Mouse (Mus musculus): Measurements from ENCODE around the gene Entpd7.

Gene Entpd7

DNA sequence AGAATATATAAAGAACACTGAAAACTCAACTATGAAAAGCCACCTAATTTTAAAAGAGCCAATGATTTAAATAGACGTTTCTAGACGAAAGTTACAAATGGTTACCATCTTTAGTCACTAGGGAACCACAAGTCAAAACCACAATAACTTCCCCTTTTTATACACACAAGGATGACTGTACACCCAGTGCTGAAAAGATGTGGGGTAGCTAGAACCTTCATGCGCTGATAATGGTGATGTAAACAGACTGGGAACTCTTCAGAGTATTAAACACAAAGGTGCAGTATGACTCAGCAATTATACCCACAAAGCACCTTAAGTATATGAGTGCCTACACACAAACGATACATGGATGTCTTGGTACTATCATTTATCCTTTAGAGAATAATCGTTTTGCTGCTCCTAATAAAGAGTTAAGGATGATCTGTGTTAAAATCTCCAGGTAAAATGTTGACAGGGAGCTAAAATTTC, 82.1 kb downstream of the Entpd7 start:
- DNase-seq (ENCODE audit: low spot score): no peak

DNA sequence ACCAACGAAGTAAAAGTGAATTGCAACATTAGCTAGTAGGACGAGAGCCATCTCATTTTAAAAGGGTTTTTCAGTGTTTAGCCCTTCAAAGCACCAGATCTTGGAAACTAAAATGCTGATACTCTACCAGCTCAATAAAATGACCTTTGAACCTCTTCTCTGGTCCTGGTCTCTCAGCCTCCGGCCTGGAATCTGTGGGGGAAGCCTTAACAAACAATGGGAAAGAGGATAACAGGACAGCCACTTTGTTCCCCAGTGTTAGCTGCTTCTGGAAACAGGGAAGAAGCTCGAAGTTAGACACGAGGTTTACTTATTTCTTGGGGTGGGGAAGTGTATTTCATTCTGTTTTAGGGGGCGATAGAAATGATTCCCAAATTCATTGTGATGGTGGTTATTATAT, 82.8 kb downstream of the Entpd7 start:
- DNase-seq (ENCODE audit: low spot score): no peak

DNA sequence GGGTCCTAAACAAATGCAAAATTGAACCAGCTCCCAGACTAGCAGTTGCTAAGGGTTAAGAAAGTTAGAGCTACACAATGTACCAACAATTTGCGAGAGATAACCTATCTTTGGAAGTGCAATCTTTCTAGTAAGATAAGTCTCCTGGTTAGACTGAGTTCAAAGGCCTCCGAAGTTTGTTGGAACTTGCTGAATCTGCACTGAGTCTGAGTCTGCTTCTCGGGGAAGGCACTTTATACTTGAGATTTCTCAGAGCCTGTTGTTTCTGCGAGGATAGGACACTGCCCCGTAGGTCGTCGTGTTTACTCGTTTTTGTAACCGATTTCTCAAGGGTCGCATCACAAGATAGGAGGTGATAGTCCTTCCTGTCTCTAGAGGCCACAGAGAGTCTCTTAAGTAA, 86.0 kb downstream of the Entpd7 start:
- no peak for DNase-seq (ENCODE audit: low spot score)

DNA sequence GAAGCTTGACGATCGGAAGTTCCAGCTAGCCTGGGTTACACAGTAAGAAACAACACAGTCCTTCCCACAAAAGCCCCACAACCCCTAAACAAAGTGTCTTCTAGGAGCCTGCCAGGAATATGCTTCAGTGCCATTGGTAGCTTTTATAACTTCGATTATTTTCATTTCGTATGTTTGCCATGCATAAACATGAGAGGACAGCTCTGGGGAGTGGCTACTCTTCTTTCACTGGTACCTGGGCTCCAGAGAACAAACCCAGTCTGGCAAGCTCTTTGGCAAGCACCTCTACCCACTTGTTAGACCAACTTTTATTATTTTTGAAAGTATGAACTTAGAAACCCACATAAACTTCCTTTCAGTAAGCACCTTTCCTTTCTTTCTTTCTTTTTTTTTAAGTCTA, 87.1 kb downstream of the Entpd7 start:
- no peak for DNase-seq (ENCODE audit: low spot score)

DNA sequence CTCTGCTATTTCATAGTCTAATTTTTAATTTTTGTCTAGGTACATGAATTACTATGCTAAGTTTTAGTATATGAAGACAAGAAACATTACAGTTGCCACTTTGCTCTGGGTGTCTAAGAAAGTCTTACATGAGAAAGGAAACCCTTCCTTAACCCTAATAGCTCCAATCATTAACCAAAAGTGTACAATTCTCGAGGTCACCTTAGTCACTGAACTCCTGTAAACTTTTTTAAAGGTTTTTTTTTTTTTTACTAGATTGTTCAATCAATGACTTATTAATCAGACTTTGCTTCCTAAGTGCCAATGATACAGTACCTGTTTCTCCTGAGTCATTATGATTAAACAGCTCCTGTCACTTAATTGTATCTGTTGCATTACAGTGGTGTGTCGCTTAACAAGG, 87.8 kb downstream of the Entpd7 start:
- no peak for DNase-seq (ENCODE audit: low spot score)

DNA sequence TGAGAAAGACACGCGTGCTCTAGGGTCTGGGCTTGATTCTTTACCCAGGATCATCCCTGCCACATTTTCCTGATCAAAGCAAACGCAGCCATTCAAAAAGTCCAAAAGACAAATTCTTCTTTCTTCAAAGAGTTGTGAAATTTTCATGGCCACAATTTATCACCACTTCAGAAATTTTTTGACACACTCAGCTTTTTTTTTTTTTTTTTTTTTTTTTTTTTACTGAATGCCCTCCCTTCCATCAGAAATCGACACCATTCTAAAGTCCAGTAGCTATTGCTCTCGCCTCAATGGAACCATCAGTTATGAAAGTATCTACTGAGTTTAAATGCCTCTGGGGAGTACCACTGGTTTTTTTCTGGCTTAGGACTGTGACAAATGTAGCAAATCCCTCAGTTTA, 90.9 kb downstream of the Entpd7 start:
- DNase-seq (ENCODE audit: low spot score): no peak

DNA sequence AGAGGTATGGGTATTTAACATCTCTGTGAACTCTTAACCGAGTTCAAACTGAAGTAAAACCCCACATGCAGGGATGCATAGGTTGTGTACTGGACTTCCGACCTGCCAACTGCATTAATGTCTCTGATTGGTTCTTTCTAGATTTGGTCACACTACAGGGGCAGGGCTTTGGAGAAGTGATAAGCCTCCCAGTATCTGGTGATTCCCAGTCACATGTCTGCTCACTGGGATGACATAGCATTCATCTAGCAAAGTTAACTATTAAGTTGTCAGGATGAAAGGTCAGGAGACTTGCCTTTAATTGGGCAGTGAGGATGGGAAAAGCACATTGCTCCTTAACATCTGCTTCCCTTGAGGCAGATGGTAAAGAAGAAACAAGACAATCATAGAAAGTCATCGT, 92.5 kb downstream of the Entpd7 start, which contains the start of gene Abcc2:
Abcc2 (plus strand) TSS at position 213 of the 400 bp plus-strand sequence.
- no peak for DNase-seq (ENCODE audit: low spot score)
